Mouse (Mus musculus) embryonic facial prominence, embryonic 13.5 days (tissue): ENCODE results near the gene Ak4. TPM values are rescaled to one million over a fixed set of nuclear protein-coding genes. Genes with fewer than 3 reads are reported as not detected.
"Not testable (repeated sequence)": the region's sequence is repeated elsewhere in the genome, so short reads cannot be mapped to it uniquely, and the experiment has no call there.

Experiments
- ATAC-seq: fragments of 200-750 bp; cut with Nextera tagmentation; 2 replicates; pipeline ENCODE4 v1.8.0; 2017; ENCODE audit warnings: low read depth; ENCODE audit not compliant: insufficient number of reproducible peaks, insufficient read depth, low FRiP score, low TSS enrichment
- H3K27ac ChIP-seq: fragments of 300-500 bp; sonication (generic); 2 replicates; pipeline ENCODE4 v1.5.1; 2015; ENCODE audit warnings: moderate library complexity, mild to moderate bottlenecking, inconsistent platforms
- H3K27me3 ChIP-seq: fragments of 300-500 bp; sonication (generic); 2 replicates; pipeline ENCODE4 v1.6.1; 2015; ENCODE audit warnings: mild to moderate bottlenecking, inconsistent platforms
- H3K36me3 ChIP-seq: fragments of 300-500 bp; sonication (generic); 2 replicates; pipeline ENCODE4 v1.6.1; 2015; ENCODE audit warnings: mild to moderate bottlenecking, inconsistent platforms
- H3K4me1 ChIP-seq: fragments of 300-500 bp; sonication (generic); 2 replicates; pipeline ENCODE4 v1.6.1; 2015; ENCODE audit warnings: inconsistent platforms
- H3K4me2 ChIP-seq: fragments of 300-500 bp; sonication (generic); 2 replicates; pipeline ENCODE4 v1.6.1; 2015; ENCODE audit warnings: moderate library complexity, mild to moderate bottlenecking, inconsistent platforms
- H3K4me3 ChIP-seq: fragments of 300-500 bp; sonication (generic); 2 replicates; pipeline ENCODE4 v1.5.1; 2015; ENCODE audit warnings: mild to moderate bottlenecking, inconsistent platforms
- H3K9ac ChIP-seq: fragments of 300-500 bp; sonication (generic); 2 replicates; pipeline ENCODE4 v1.6.1; 2015; ENCODE audit warnings: mild to moderate bottlenecking, inconsistent platforms
- H3K9me3 ChIP-seq: fragments of 300-500 bp; sonication (generic); 2 replicates; pipeline ENCODE4 v1.6.1; 2016; ENCODE audit warnings: inconsistent platforms
- WGBS: fragments of 180-500 bp; shearing (Covaris S2); methylation state at CpG from one replicate; pipeline ENCODE4 v1.1.7; 2015; ENCODE audit warnings: mixed read lengths; 5-methylcytosine and 5-hydroxymethylcytosine counted together
- polyA plus RNA-seq: library from polyadenylated mRNA; unstranded; fragments of >200 nt; fragmentation: Nextera tagmentation; extraction: Ambion mirVana; gene quantifications from 2 replicates; pipeline ENCODE4 v1.2.1, GENCODE M21; 2015

Gene Ak4
- polyA plus RNA-seq, 1 experiment from 2014 or later = 12.0 TPM

DNA sequence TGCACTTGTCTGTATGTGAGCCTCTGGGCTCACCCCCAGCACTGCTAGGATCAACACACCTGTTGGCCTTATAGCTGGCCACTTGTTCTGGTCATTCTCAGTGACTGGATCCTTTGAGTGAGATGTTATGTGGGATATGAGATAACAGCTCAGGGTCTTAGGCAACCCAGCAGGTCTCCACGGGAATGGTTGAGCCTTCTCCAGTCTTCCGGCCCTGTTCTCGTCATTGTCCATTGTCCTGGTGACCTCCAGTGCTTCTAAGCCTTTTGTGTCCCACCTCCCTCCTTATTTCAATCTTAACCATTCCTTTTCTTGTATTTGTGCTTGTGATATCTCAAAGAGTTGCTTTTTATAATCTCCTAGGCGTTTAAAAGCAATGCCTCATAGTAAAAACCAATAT, 26.6 kb downstream of the Ak4 start:
- Histone ChIP-seq H3K27me3 (no peaks in the 10 kb centered on the region), H3K9ac (no peak overlapping the region), H3K4me3 (no peak overlapping the region), H3K4me1 (0 out of 2 replicates have a peak, but pooled peaks cover 2% of the 10 kb centered on the region), H3K4me2 (no peak overlapping the region), H3K36me3 (no peaks in the 10 kb centered on the region), H3K9me3 (no peaks in the 10 kb centered on the region), H3K27ac (no peak overlapping the region)
- ATAC-seq = no peak
- 90% methylated on average over 4 of the region's 4 CpGs for WGBS

GRCm38 (mm10) chr4:101446606-101447005, 27.5 kb downstream of the Ak4 start:
- H3K27me3 ChIP-seq, H3K9me3 ChIP-seq, H3K27ac ChIP-seq, H3K36me3 ChIP-seq, H3K4me3 ChIP-seq, H3K4me1 ChIP-seq, H3K9ac ChIP-seq, ATAC-seq, H3K4me2 ChIP-seq: not testable (repeated sequence)
- 83% methylated on average over 9 of the region's 9 CpGs for WGBS

- Histone ChIP-seq H3K9ac (no peak overlapping the region), H3K36me3 (no peaks in the 10 kb centered on the region), H3K9me3 (no peaks in the 10 kb centered on the region), H3K4me1 (0 out of 2 replicates have a peak, but pooled peaks cover 6% of the 10 kb centered on the region), H3K27ac (no peak overlapping the region), H3K4me3 (no peak overlapping the region), H3K27me3 (no peaks in the 10 kb centered on the region), H3K4me2 (no peak overlapping the region)
- 78% methylated on average over 8 of the region's 8 CpGs for WGBS
- no peak for ATAC-seq
These were observed 29.6 kb downstream of the Ak4 start for GRCm38 (mm10) chr4:101448701-101449100.

- no peak overlapping the region for H3K27ac ChIP-seq
- H3K9me3 ChIP-seq = no peaks in the 10 kb centered on the region
- no peak overlapping the region for H3K9ac ChIP-seq
- 0 out of 2 replicates have a peak, but pooled peaks cover 6% of the 10 kb centered on the region for H3K4me1 ChIP-seq
- 88% methylated on average over 7 of the region's 7 CpGs for WGBS
- no peaks in the 10 kb centered on the region for H3K36me3 ChIP-seq
- no peaks in the 10 kb centered on the region for H3K27me3 ChIP-seq
- H3K4me3 ChIP-seq = no peak overlapping the region
- ATAC-seq = no peak
- H3K4me2 ChIP-seq = no peak overlapping the region
These were observed 30.3 kb downstream of the Ak4 start for GRCm38 (mm10) chr4:101449344-101449743.

DNA sequence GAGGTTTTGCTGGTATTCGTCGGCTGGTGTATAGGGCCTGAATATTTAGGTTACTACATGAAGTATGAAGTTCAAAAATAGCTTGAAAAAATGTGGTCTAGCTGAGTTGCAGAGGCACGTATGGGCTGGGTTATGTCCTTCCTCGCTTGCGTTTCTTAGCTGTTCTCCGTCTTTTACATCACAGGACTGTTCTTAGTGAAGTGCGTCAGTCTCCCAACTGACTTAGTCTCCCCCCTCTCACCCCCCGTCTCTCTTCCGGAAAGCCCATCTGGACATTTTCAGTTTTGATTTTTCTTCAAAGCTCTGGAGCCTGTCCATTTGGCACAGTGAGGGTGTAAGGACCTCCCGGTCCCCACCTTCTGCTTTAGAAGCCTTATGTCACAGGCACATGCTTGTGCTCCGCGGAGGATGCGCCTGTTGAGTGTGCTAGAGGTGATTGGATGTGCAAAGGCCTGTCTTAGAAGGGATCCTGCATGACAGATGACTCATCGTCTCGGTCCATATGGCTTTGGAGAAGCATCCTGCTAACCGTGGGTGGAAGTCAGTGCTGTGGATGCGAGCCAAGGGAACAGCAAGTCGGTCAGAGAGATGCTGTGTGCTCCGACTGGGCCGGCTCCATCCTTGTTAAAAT, 31.2 kb downstream of the Ak4 start:
- Histone ChIP-seq H3K36me3 (no peaks in the 10 kb centered on the region), H3K27ac (no peak overlapping the region), H3K9ac (no peak overlapping the region), H3K4me2 (no peak overlapping the region), H3K27me3 (no peaks in the 10 kb centered on the region), H3K4me3 (no peak overlapping the region), H3K9me3 (no peaks in the 10 kb centered on the region), H3K4me1 (0 out of 2 replicates have a peak, but pooled peaks cover 6% of the 10 kb centered on the region)
- WGBS = 81% methylated on average over 20 of the region's 20 CpGs
- ATAC-seq = no peak

- Histone ChIP-seq H3K4me3 (no peak overlapping the region), H3K36me3 (no peaks in the 10 kb centered on the region), H3K9me3 (no peaks in the 10 kb centered on the region), H3K27ac (no peak overlapping the region), H3K27me3 (no peaks in the 10 kb centered on the region), H3K4me2 (no peak overlapping the region), H3K4me1 (0 out of 2 replicates have a peak, but pooled peaks cover 6% of the 10 kb centered on the region), H3K9ac (no peak overlapping the region)
- no peak for ATAC-seq
- 90% methylated on average over 4 of the region's 4 CpGs for WGBS
These were observed 32.0 kb downstream of the Ak4 start for GRCm38 (mm10) chr4:101451089-101451488.

DNA sequence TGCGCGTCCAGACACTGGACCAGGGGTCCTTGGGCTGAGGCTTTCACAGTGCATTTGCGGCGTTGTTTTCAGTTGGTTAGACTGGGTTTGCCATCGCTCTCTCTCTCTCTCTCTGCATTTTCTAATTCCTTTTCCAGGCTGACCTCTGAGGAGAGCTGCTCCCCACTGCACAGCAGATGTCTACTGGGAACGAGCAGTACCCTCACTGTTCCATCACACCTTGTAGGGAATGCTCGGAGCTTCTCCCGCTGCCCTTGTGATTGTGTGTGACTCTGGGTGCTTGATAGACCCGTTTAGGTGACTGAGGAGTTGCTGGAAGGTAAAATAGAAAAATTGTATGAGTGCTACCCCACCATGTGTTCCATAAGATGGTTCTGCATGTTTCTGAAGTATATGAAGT, 33.8 kb downstream of the Ak4 start:
- no peaks in the 10 kb centered on the region for H3K27me3 ChIP-seq
- H3K36me3 ChIP-seq = no peaks in the 10 kb centered on the region
- no peak overlapping the region for H3K4me3 ChIP-seq
- no peak overlapping the region for H3K27ac ChIP-seq
- no peaks in the 10 kb centered on the region for H3K9me3 ChIP-seq
- H3K4me1 ChIP-seq = peaks cover 15% of the 10 kb centered on the region
- no peak overlapping the region for H3K4me2 ChIP-seq
- H3K9ac ChIP-seq = no peak overlapping the region
- WGBS = 90% methylated on average over 9 of the region's 9 CpGs
- ATAC-seq = no peak

- Histone ChIP-seq H3K4me1 (peaks cover 16% of the 10 kb centered on the region), H3K9ac (no peak overlapping the region), H3K4me2 (no peak overlapping the region), H3K4me3 (no peak overlapping the region), H3K27ac (no peak overlapping the region), H3K9me3 (no peaks in the 10 kb centered on the region), H3K36me3 (no peaks in the 10 kb centered on the region), H3K27me3 (no peaks in the 10 kb centered on the region)
- WGBS = 87% methylated on average over 8 of the region's 8 CpGs
- ATAC-seq = no peak
These were observed 38.1 kb downstream of the Ak4 start for GRCm38 (mm10) chr4:101457176-101457575.

- no peak for ATAC-seq
- WGBS = 54% methylated on average over 2 of the region's 2 CpGs
- Histone ChIP-seq H3K9me3 (no peaks in the 10 kb centered on the region), H3K36me3 (no peaks in the 10 kb centered on the region), H3K9ac (no peak overlapping the region), H3K27me3 (no peaks in the 10 kb centered on the region), H3K4me2 (no peak overlapping the region), H3K4me1 (peaks cover 12% of the 10 kb centered on the region), H3K27ac (no peak overlapping the region), H3K4me3 (no peak overlapping the region)
These were observed 39.3 kb downstream of the Ak4 start for GRCm38 (mm10) chr4:101458341-101458740.

- Histone ChIP-seq H3K4me3 (no peak overlapping the region), H3K27ac (no peak overlapping the region), H3K27me3 (no peaks in the 10 kb centered on the region), H3K4me2 (no peak overlapping the region), H3K36me3 (no peaks in the 10 kb centered on the region), H3K9me3 (no peaks in the 10 kb centered on the region), H3K4me1 (peaks cover 12% of the 10 kb centered on the region), H3K9ac (no peak overlapping the region)
- WGBS = 85% methylated on average over 4 of the region's 4 CpGs
- ATAC-seq = no peak
These were observed 40.3 kb downstream of the Ak4 start for GRCm38 (mm10) chr4:101459358-101459757.

DNA sequence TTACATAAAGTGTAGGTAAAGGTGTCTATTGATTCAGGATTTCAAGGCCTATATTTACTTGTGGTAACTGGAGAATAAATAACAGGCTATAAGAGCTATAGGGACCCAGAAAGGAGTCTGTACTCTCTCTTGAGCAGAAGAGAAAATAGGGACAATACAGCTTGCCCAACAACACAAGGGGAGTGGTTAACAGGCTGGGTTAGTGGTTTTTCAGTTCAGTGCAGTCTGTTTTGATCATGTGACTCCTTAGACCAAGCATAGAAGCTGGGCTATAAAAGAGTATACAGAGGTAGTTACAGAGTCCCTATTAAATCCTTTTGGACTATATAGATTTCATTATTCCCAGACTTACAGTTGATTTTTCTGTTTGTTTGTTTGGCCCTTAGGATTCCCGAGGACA, 41.0 kb downstream of the Ak4 start:
- WGBS = 82% methylated on average over 1 of the region's 1 CpGs
- Histone ChIP-seq H3K36me3 (0 out of 2 replicates have a peak, but pooled peaks cover 3% of the 10 kb centered on the region), H3K9me3 (no peaks in the 10 kb centered on the region), H3K4me3 (no peak overlapping the region), H3K27ac (no peak overlapping the region), H3K27me3 (no peaks in the 10 kb centered on the region), H3K4me2 (no peak overlapping the region), H3K4me1 (peaks cover 12% of the 10 kb centered on the region), H3K9ac (no peak overlapping the region)
- no peak for ATAC-seq

DNA sequence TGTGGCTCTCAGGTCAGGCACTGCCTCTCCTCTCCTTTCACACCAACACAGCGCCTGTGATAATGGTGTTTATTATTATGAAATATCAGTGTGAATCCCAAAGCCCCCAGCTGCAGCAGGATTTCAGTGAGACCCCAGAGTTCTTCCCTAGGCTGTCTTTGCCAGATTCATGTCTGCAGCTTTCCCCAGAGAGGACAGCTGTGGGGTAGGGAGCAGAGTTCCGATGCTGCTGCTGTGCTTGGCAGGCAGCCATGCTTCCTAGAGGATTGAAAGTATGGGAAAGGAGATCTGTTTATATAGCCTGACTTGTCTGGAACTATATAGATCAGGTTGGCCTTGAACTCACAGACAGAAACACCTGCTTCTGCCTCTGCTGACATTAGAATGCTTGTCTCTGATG, 43.0 kb downstream of the Ak4 start:
- no peaks in the 10 kb centered on the region for H3K9me3 ChIP-seq
- no peak overlapping the region for H3K4me2 ChIP-seq
- no peak for ATAC-seq
- H3K9ac ChIP-seq = no peak overlapping the region
- WGBS = 73% methylated on average over 2 of the region's 2 CpGs
- 0 out of 2 replicates have a peak, but pooled peaks cover 3% of the 10 kb centered on the region for H3K36me3 ChIP-seq
- no peak overlapping the region for H3K4me3 ChIP-seq
- no peak overlapping the region for H3K27ac ChIP-seq
- peaks cover 11% of the 10 kb centered on the region for H3K4me1 ChIP-seq
- H3K27me3 ChIP-seq = no peaks in the 10 kb centered on the region
